Mouse (Mus musculus): Measurements from ENCODE around the gene Tbc1d17. TPM values are rescaled to one million over a fixed set of nuclear protein-coding genes. Genes with fewer than 3 reads are reported as not detected.

The Tbc1d17 gene
- polyA plus RNA-seq, 1 experiment from 2014 or later, result 77.8 TPM

- Histone ChIP-seq H3K36me3 (peaks cover 61% of the 10 kb centered on the region), H3K4me1 (peaks cover 55% of the 10 kb centered on the region), H3K27ac (replicated peaks) (peak overlapping the region; percentile 55), H3K27me3 (ENCODE audit: low read depth, poor library complexity, severe bottlenecking) (no peaks in the 10 kb centered on the region), H3K9me3 (replicated peaks) (no peaks in the 10 kb centered on the region), H3K4me3 (peak overlapping the region; percentile 98)
- no peak for DNase-seq (ENCODE audit: low spot score)
- 82% methylated on average over 19 of the region's 19 CpGs for WGBS
Observed at GRCm38 (mm10) chr7:44867010-44867702, 18.3 kb upstream of the Tbc1d17 start.

- Histone ChIP-seq H3K27ac (replicated peaks) (peak overlapping the region; percentile 55; the same call in 1 of the 2 replicates), H3K9me3 (replicated peaks) (no peaks in the 10 kb centered on the region), H3K27me3 (ENCODE audit: low read depth, poor library complexity, severe bottlenecking) (no peaks in the 10 kb centered on the region), H3K4me3 (peak overlapping the region; percentile 98), H3K36me3 (peaks cover 68% of the 10 kb centered on the region), H3K4me1 (peaks cover 55% of the 10 kb centered on the region)
- WGBS, result 76% methylated on average over 15 of the region's 15 CpGs
- no peak for DNase-seq (ENCODE audit: low spot score)
Observed at GRCm38 (mm10) chr7:44866276-44867009, 17.6 kb upstream of the Tbc1d17 start.

- H3K36me3 ChIP-seq, result peaks cover 81% of the 10 kb centered on the region
- WGBS, result 92% methylated on average over 24 of the region's 24 CpGs
- 0 out of 2 replicates have a peak overlapping the region, but pooled peaks have one; percentile 28 for H3K27ac ChIP-seq (replicated peaks)
Observed at GRCm38 (mm10) chr7:44864595-44865542, 16.0 kb upstream of the Tbc1d17 start.

GRCm38 (mm10) chr7:44863982-44864494 is 15.2 kb upstream of the Tbc1d17 start:
- Histone ChIP-seq H3K36me3 (peaks cover 85% of the 10 kb centered on the region), H3K27me3 (ENCODE audit: low read depth, poor library complexity, severe bottlenecking) (no peaks in the 10 kb centered on the region), H3K4me1 (peaks cover 52% of the 10 kb centered on the region), H3K9me3 (replicated peaks) (no peaks in the 10 kb centered on the region), H3K4me3 (peak overlapping the region; percentile 30; the same call in 1 of the 2 replicates), H3K27ac (replicated peaks) (no peak overlapping the region)
- DNase-seq (ENCODE audit: low spot score), result no peak
- WGBS, result 89% methylated on average over 11 of the region's 11 CpGs

More at GRCm38 (mm10) chr7:44864595-44865542, 16.0 kb upstream of the Tbc1d17 start:
- H3K4me1 ChIP-seq, result peaks cover 53% of the 10 kb centered on the region
- no peaks in the 10 kb centered on the region for H3K9me3 ChIP-seq (replicated peaks)
- no peaks in the 10 kb centered on the region for H3K27me3 ChIP-seq (ENCODE audit: low read depth, poor library complexity, severe bottlenecking)
- H3K4me3 ChIP-seq, result peak overlapping the region; percentile 30
- no peak for DNase-seq (ENCODE audit: low spot score)

- peaks cover 88% of the 10 kb centered on the region for H3K36me3 ChIP-seq
- peak overlapping the region; percentile 17 for H3K4me3 ChIP-seq
- no peak for DNase-seq (ENCODE audit: low spot score)
- no peaks in the 10 kb centered on the region for H3K9me3 ChIP-seq (replicated peaks)
- H3K27me3 ChIP-seq (ENCODE audit: low read depth, poor library complexity, severe bottlenecking), result no peaks in the 10 kb centered on the region
- WGBS, result 93% methylated on average over 14 of the region's 14 CpGs
- peaks cover 53% of the 10 kb centered on the region for H3K4me1 ChIP-seq
- H3K27ac ChIP-seq (replicated peaks), result no peak overlapping the region
Observed at GRCm38 (mm10) chr7:44863210-44863609, 14.3 kb upstream of the Tbc1d17 start.

GRCm38 (mm10) chr7:44862434-44862833 is 13.6 kb upstream of the Tbc1d17 start:
- Histone ChIP-seq H3K4me1 (peaks cover 53% of the 10 kb centered on the region), H3K27ac (replicated peaks) (no peak overlapping the region), H3K27me3 (ENCODE audit: low read depth, poor library complexity, severe bottlenecking) (no peaks in the 10 kb centered on the region), H3K36me3 (peaks cover 80% of the 10 kb centered on the region), H3K4me3 (no peak overlapping the region; the same call in 1 of the 2 replicates), H3K9me3 (replicated peaks) (no peaks in the 10 kb centered on the region)
- 93% methylated on average over 8 of the region's 8 CpGs for WGBS
- no peak for DNase-seq (ENCODE audit: low spot score)

- Histone ChIP-seq H3K36me3 (peaks cover 70% of the 10 kb centered on the region), H3K4me3 (peak overlapping the region; percentile 9; the same call in 1 of the 2 replicates), H3K27ac (replicated peaks) (peak overlapping the region; percentile 69; the same call in 1 of the 2 replicates), H3K9me3 (replicated peaks) (no peaks in the 10 kb centered on the region), H3K4me1 (peaks cover 51% of the 10 kb centered on the region), H3K27me3 (ENCODE audit: low read depth, poor library complexity, severe bottlenecking) (no peaks in the 10 kb centered on the region)
- 88% methylated on average over 14 of the region's 14 CpGs for WGBS
- no peak for DNase-seq (ENCODE audit: low spot score)
Observed at GRCm38 (mm10) chr7:44861429-44861816, 12.5 kb upstream of the Tbc1d17 start.

GRCm38 (mm10) chr7:44860576-44861428 is 11.9 kb upstream of the Tbc1d17 start:
- H3K4me1 ChIP-seq, result peaks cover 50% of the 10 kb centered on the region
- no peaks in the 10 kb centered on the region for H3K9me3 ChIP-seq (replicated peaks)
- peak overlapping the region; percentile 69 for H3K27ac ChIP-seq (replicated peaks)
- DNase-seq (ENCODE audit: low spot score), result peak; percentile 79
- no peaks in the 10 kb centered on the region for H3K27me3 ChIP-seq (ENCODE audit: low read depth, poor library complexity, severe bottlenecking)
- 59% methylated on average over 22 of the region's 22 CpGs for WGBS
- peaks cover 64% of the 10 kb centered on the region for H3K36me3 ChIP-seq
- H3K4me3 ChIP-seq, result peak overlapping the region; percentile 34

- Histone ChIP-seq H3K27ac (replicated peaks) (no peak overlapping the region), H3K4me1 (peaks cover 51% of the 10 kb centered on the region), H3K4me3 (0 out of 2 replicates have a peak overlapping the region, but pooled peaks have one; percentile 5), H3K36me3 (peaks cover 55% of the 10 kb centered on the region), H3K9me3 (replicated peaks) (no peaks in the 10 kb centered on the region), H3K27me3 (ENCODE audit: low read depth, poor library complexity, severe bottlenecking) (no peaks in the 10 kb centered on the region)
- WGBS, result 92% methylated on average over 11 of the region's 11 CpGs
- DNase-seq (ENCODE audit: low spot score), result no peak
Observed at GRCm38 (mm10) chr7:44859896-44860295, 11.0 kb upstream of the Tbc1d17 start.

GRCm38 (mm10) chr7:44857905-44858304 is 9.0 kb upstream of the Tbc1d17 start:
- H3K27me3 ChIP-seq (ENCODE audit: low read depth, poor library complexity, severe bottlenecking), result no peaks in the 10 kb centered on the region
- WGBS, result 32% methylated on average over 8 of the region's 8 CpGs
- peaks cover 71% of the 10 kb centered on the region for H3K4me1 ChIP-seq
- peak overlapping the region; percentile 94 for H3K27ac ChIP-seq (replicated peaks)
- no peak for DNase-seq (ENCODE audit: low spot score)
- H3K4me3 ChIP-seq, result peak overlapping the region; percentile 91
- peaks cover 40% of the 10 kb centered on the region for H3K36me3 ChIP-seq
- no peaks in the 10 kb centered on the region for H3K9me3 ChIP-seq (replicated peaks)

GRCm38 (mm10) chr7:44857042-44857552 is 8.2 kb upstream of the Tbc1d17 start, which contains the start of gene Pnkp:
TSS of gene Pnkp (plus strand) at chr7:44857139.
- no peaks in the 10 kb centered on the region for H3K27me3 ChIP-seq (ENCODE audit: low read depth, poor library complexity, severe bottlenecking)
- H3K36me3 ChIP-seq, result peaks cover 38% of the 10 kb centered on the region
- peak; percentile 90 for DNase-seq (ENCODE audit: low spot score)
- peaks cover 78% of the 10 kb centered on the region for H3K4me1 ChIP-seq
- H3K27ac ChIP-seq (replicated peaks), result peak within 1 kb of the TSS; percentile 94
- no peaks in the 10 kb centered on the region for H3K9me3 ChIP-seq (replicated peaks)
- WGBS, result under 1% methylated on average over 32 of the region's 32 CpGs
- peak within 1 kb of the TSS; percentile 91 for H3K4me3 ChIP-seq
